Comparison of ENCODE assay signal across 14 mouse cellular contexts in genomic region chr6:15738331-15738943, GRCm38 (mm10). TPM values are rescaled to one million over a fixed set of nuclear protein-coding genes. Genes with fewer than 3 reads are reported as not detected.
A peak's percentile ranks its signal among the peaks of the same experiment; 100 is the strongest.
DNase-seq lines count a peak whose midpoint lies in the region; ATAC-seq and TF ChIP-seq lines count a peak whose summit lies in the region.
"Had no signal": no experiment of that assay in that cellular context is flagged by ENCODE, and none has a peak within 500 bp of the region (broad histone marks: within the 10 kb centered on the region; RNA-seq: fewer than 3 reads in every experiment).

No protein-coding gene starts in this region.

- peaks cover 9% of the 10 kb centered on the region; the same call in 1 of the 2 replicates for H3K79me2 ChIP-seq in liver, adult 2 months (ENCODE audit: control insufficient read depth, insufficient read depth, low read length)

- H3K27me3 ChIP-seq in heart, embryonic 12.5 days (replicated peaks), result no peaks in the 10 kb centered on the region
- no peaks in the 10 kb centered on the region for H3K27me3 ChIP-seq in liver, adult 2 months (ENCODE audit: control insufficient read depth, insufficient read depth, low read length)
- H3K27me3 ChIP-seq in hindbrain, embryonic 10.5 days (ENCODE audit: insufficient read depth, poor library complexity, severe bottlenecking), result no peaks in the 10 kb centered on the region
- no peaks in the 10 kb centered on the region for H3K27me3 ChIP-seq in midbrain, embryonic 11.5 days (ENCODE audit: control insufficient read depth, insufficient read depth, low read length)
- H3K27me3 ChIP-seq: hindbrain, embryonic 15.5 days had no signal

- DNase-seq in heart, postnatal 14 days, result no peak
- DNase-seq in liver, adult 2 months (ENCODE audit: extremely low read depth, low read depth, low spot score), result peak; percentile 39
- no peak for DNase-seq in liver
- no peak for DNase-seq in hindbrain, embryonic 10.5 days (ENCODE audit: low spot score)
- no peak for DNase-seq in midbrain, embryonic 11.5 days (ENCODE audit: low spot score, missing footprints)
- DNase-seq: cerebellum, adult 18-20 months; embryo, embryonic 11 days; right cerebral cortex, adult 18-20 months had no signal

- 35% methylated on average over 5 of the region's 5 CpGs for WGBS in heart, embryonic 12.5 days
- WGBS in liver, adult 2 months, result 28% methylated on average over 5 of the region's 5 CpGs
- WGBS in hindbrain, embryonic 10.5 days, result 86% methylated on average over 5 of the region's 5 CpGs
- 86% methylated on average over 5 of the region's 5 CpGs for WGBS in midbrain, embryonic 11.5 days

- peaks cover 23% of the 10 kb centered on the region for H3K4me1 ChIP-seq in heart, embryonic 12.5 days (replicated peaks)
- peaks cover 10% of the 10 kb centered on the region for H3K4me1 ChIP-seq in liver, adult 2 months (ENCODE audit: control insufficient read depth, insufficient read depth, low read length)
- H3K4me1 ChIP-seq in brown adipose tissue, adult 24 weeks (ENCODE audit: control insufficient read depth, insufficient read depth, insufficient read length, low read length), result peaks cover 21% of the 10 kb centered on the region
- H3K4me1 ChIP-seq in hindbrain, embryonic 10.5 days (replicated peaks), result peaks cover 4% of the 10 kb centered on the region; the same call in 1 of the 2 replicates
- H3K4me1 ChIP-seq in midbrain, embryonic 11.5 days (ENCODE audit: control insufficient read depth, insufficient read depth, low read length), result no peaks in the 10 kb centered on the region
- H3K4me1 ChIP-seq: hindbrain, embryonic 15.5 days had no signal

- no peak overlapping the region for H3K9ac ChIP-seq in heart, embryonic 12.5 days
- H3K9ac ChIP-seq in liver, adult 2 months (ENCODE audit: low read depth, low read length), result no peak overlapping the region
- no peak overlapping the region for H3K9ac ChIP-seq in midbrain, embryonic 11.5 days (ENCODE audit: low read length)
- H3K9ac ChIP-seq: hindbrain, embryonic 15.5 days had no signal

- peak overlapping the region; percentile 21; the same call in 1 of the 2 replicates for H3K27ac ChIP-seq in heart, embryonic 12.5 days (ENCODE audit: poor library complexity, severe bottlenecking)
- no peak overlapping the region for H3K27ac ChIP-seq in liver, adult 2 months (replicated peaks; ENCODE audit: insufficient read depth, low read depth, low read length)
- H3K27ac ChIP-seq in brown adipose tissue, adult 24 weeks (replicated peaks; ENCODE audit: low read depth, low read length), result 0 out of 2 replicates have a peak overlapping the region, but pooled peaks have one; percentile 5
- no peak overlapping the region for H3K27ac ChIP-seq in hindbrain, embryonic 10.5 days
- H3K27ac ChIP-seq in midbrain, embryonic 11.5 days (ENCODE audit: low read depth, low read length), result no peak overlapping the region
- H3K27ac ChIP-seq: hindbrain, embryonic 15.5 days; left cerebral cortex, adult 2 months had no signal

- no peak for ATAC-seq in heart, embryonic 12.5 days (ENCODE audit: insufficient number of reproducible peaks, low FRiP score)
- peak; percentile 54; the same call in 1 of the 2 replicates for ATAC-seq in megakaryocyte progenitor cell, adult 5-6 weeks (replicated peaks; ENCODE audit: poor library complexity)
- ATAC-seq in midbrain, embryonic 11.5 days (ENCODE audit: low FRiP score), result no peak

- intact Hi-C loops in heart, postnatal 14 days (cut with DNase I), result no loop called here

- H3K4me3 ChIP-seq in heart, embryonic 12.5 days, result no peak overlapping the region
- no peak overlapping the region for H3K4me3 ChIP-seq in liver, adult 2 months (ENCODE audit: insufficient read depth, low read depth, low read length)
- H3K4me3 ChIP-seq in brown adipose tissue, adult 24 weeks (ENCODE audit: insufficient read depth, low read depth, low read length), result no peak overlapping the region
- H3K4me3 ChIP-seq in hindbrain, embryonic 10.5 days, result no peak overlapping the region
- no peak overlapping the region for H3K4me3 ChIP-seq in midbrain, embryonic 11.5 days (ENCODE audit: low read depth, low read length)
- H3K4me3 ChIP-seq: erythroblast, embryonic 14.5 days; hindbrain, embryonic 15.5 days; left cerebral cortex, adult 2 months had no signal

- no peak for TF ChIP-seq CTCF in liver, adult 2 months (IDR thresholded peaks at IDR 0.05; ENCODE audit: low read depth, low read length)

- no peaks in the 10 kb centered on the region for H3K9me3 ChIP-seq in heart, embryonic 12.5 days (replicated peaks)
- no peaks in the 10 kb centered on the region for H3K9me3 ChIP-seq in hindbrain, embryonic 10.5 days
- H3K9me3 ChIP-seq in midbrain, embryonic 11.5 days (ENCODE audit: control insufficient read depth, low read length), result no peaks in the 10 kb centered on the region
- H3K9me3 ChIP-seq: hindbrain, embryonic 15.5 days had no signal

- no peak for TF ChIP-seq POLR2A in liver, adult 2 months (IDR thresholded peaks at IDR 0.05; ENCODE audit: extremely low read depth, insufficient read depth, low read length)

- no peak overlapping the region for H3K4me2 ChIP-seq in heart, embryonic 12.5 days
- no peak overlapping the region for H3K4me2 ChIP-seq in midbrain, embryonic 11.5 days
- H3K4me2 ChIP-seq: hindbrain, embryonic 15.5 days had no signal

- H3K36me3 ChIP-seq in heart, embryonic 12.5 days, result peaks cover 5% of the 10 kb centered on the region; the same call in 1 of the 2 replicates
- H3K36me3 ChIP-seq in liver, adult 2 months (ENCODE audit: control insufficient read depth, insufficient read depth, low read length), result peaks cover 24% of the 10 kb centered on the region
- no peaks in the 10 kb centered on the region for H3K36me3 ChIP-seq in hindbrain, embryonic 10.5 days
- H3K36me3 ChIP-seq in midbrain, embryonic 11.5 days (ENCODE audit: control insufficient read depth, insufficient read depth, low read length), result no peaks in the 10 kb centered on the region
- H3K36me3 ChIP-seq: hindbrain, embryonic 15.5 days had no signal

RNA-seq across cellular contexts. Expression of gene Mdfic, which starts 18.0 kb away (rescaled TPM):
- polyA plus RNA-seq in heart, embryonic 12.5 days (2016; fragmentation: Nextera tagmentation; extraction: Ambion mirVana), result 7.0 and 7.8 TPM in 2 replicates
- 10 to 100 TPM; 17.7 to 22.0 TPM for total RNA-seq in heart, postnatal 14 days (2021)
- total RNA-seq in liver, adult 2 months (2014; rRNA removed), result 14.5 and 14.8 TPM in 2 replicates
- 6.4 and 7.1 TPM in 2 replicates for polyA plus RNA-seq in liver, adult 2 months (2012; rRNA removed)
- 29.4 and 29.9 TPM in 2 replicates for polyA plus RNA-seq in brown adipose tissue, adult 24 weeks (2012; ENCODE audit: insufficient read depth, insufficient read length, missing spikeins)
- total RNA-seq in megakaryocyte progenitor cell, adult 5-6 weeks (2015), result 7.6 and 8.5 TPM in 2 replicates
- total RNA-seq in megakaryocyte progenitor cell, adult 5-6 weeks (2017), result 9.4 and 10.9 TPM in 2 replicates
- polyA plus RNA-seq in hindbrain, embryonic 10.5 days (2016; fragmentation: Nextera tagmentation; extraction: Ambion mirVana), result 4.4 and 4.5 TPM in 2 replicates
- polyA plus RNA-seq in midbrain, embryonic 11.5 days (2014; fragmentation: Nextera tagmentation; extraction: Ambion mirVana), result 7.0 and 7.7 TPM in 2 replicates

Comparison
In these comparisons a context has a peak if more than half of its experiments do, and no peak if none do; other contexts are left out.
1. H3K27ac ChIP-seq: peak in heart, embryonic 12.5 days (single experiment) and brown adipose tissue, adult 24 weeks (single experiment); none in liver, adult 2 months (single experiment), hindbrain, embryonic 10.5 days (single experiment) and midbrain, embryonic 11.5 days (single experiment).